ENCODE assay signal across 27 mouse cellular contexts in genomic region chr6:146001396-146002191, GRCm38 (mm10).
"Had no signal": no experiment of that assay in that cellular context is flagged by ENCODE, and none has a peak within 500 bp of the region (broad histone marks: within the 10 kb centered on the region; RNA-seq: fewer than 3 reads in every experiment).

No protein-coding gene starts in this region.

- H3K27ac ChIP-seq: gastrocnemius, adult 2 months; heart, embryonic 10.5 days; hindbrain, embryonic 10.5 days; hindbrain, embryonic 12.5 days; hindbrain, embryonic 14.5 days; intestine, embryonic 15.5 days; kidney, embryonic 15.5 days; kidney, postnatal 0 days; limb, embryonic 13.5 days; limb, embryonic 15.5 days; liver, embryonic 12.5 days; liver, embryonic 14.5 days had no signal

- H3K27me3 ChIP-seq: heart, embryonic 12.5 days; hindbrain, embryonic 12.5 days; intestine, embryonic 15.5 days; kidney, embryonic 15.5 days; limb, embryonic 13.5 days; limb, embryonic 15.5 days; liver, embryonic 12.5 days had no signal

- H3K9ac ChIP-seq: heart, embryonic 12.5 days; hindbrain, embryonic 12.5 days; hindbrain, embryonic 14.5 days; intestine, embryonic 15.5 days; kidney, embryonic 15.5 days; limb, embryonic 13.5 days; limb, embryonic 15.5 days; liver, embryonic 12.5 days; liver, embryonic 14.5 days had no signal

- H3K4me1 ChIP-seq: liver, embryonic 12.5 days had no signal

- H3K9me3 ChIP-seq: heart, embryonic 10.5 days; heart, embryonic 12.5 days; hindbrain, embryonic 10.5 days; hindbrain, embryonic 12.5 days; intestine, embryonic 15.5 days; kidney, embryonic 15.5 days; limb, embryonic 13.5 days; limb, embryonic 15.5 days; liver, embryonic 12.5 days had no signal

- ATAC-seq: hindbrain, embryonic 16.5 days; inflammation-experienced regulatory T-cells, adult 6 months; intestine, embryonic 15.5 days; liver, embryonic 12.5 days had no signal

- H3K4me3 ChIP-seq: gastrocnemius, adult 2 months; heart, embryonic 10.5 days; heart, embryonic 12.5 days; hindbrain, embryonic 10.5 days; hindbrain, embryonic 12.5 days; intestine, embryonic 15.5 days; kidney, embryonic 15.5 days; limb, embryonic 13.5 days; limb, embryonic 15.5 days; liver, embryonic 12.5 days had no signal

- DNase-seq: gastrocnemius, adult 2 months; gastrocnemius, postnatal 10 days; gastrocnemius, postnatal 25 days; heart, postnatal 10 days; heart, postnatal 4 days; kidney, adult 11 months; kidney, adult 2 months; kidney, adult 9 months; kidney, postnatal 14 days; kidney, postnatal 36 days; layer of hippocampus, adult 9-11 months; layer of hippocampus, postnatal 36 days; left cerebral cortex, postnatal 4 days had no signal

- H3K4me2 ChIP-seq: heart, embryonic 12.5 days; hindbrain, embryonic 12.5 days; hindbrain, embryonic 14.5 days; intestine, embryonic 15.5 days; kidney, embryonic 15.5 days; limb, embryonic 13.5 days; limb, embryonic 15.5 days; liver, embryonic 12.5 days had no signal

- H3K36me3 ChIP-seq: heart, embryonic 10.5 days; heart, embryonic 12.5 days; hindbrain, embryonic 10.5 days; hindbrain, embryonic 12.5 days; intestine, embryonic 15.5 days; kidney, embryonic 15.5 days; limb, embryonic 13.5 days; limb, embryonic 15.5 days; liver, embryonic 12.5 days had no signal
